Mouse (Mus musculus) adrenal gland, postnatal 4 days (tissue): Measurements from ENCODE around the gene Slc1a5. TPM values are rescaled to one million over a fixed set of nuclear protein-coding genes. Genes with fewer than 3 reads are reported as not detected.

Experiments used
- DNase-seq, 2 experiments: peaks; one replicate each; pipeline ENCODE4 v3.0.0; 2021 to 2022; ENCODE audit warnings: low spot score in 2 of 2, mixed read lengths in 2 of 2
- total RNA-seq, 2 experiments: library from RNA; stranded (reverse); gene quantifications; 2 replicates each; pipeline ENCODE4 v1.2.3; 2021

Gene Slc1a5
- total RNA-seq, 2 experiments from 2014 or later, result 60.8 to 61.0 TPM

- no peak for DNase-seq
Measured at GRCm38 (mm10) chr7:16844696-16845071, 63.5 kb downstream of the Slc1a5 start.

- DNase-seq, result no peak
Measured at GRCm38 (mm10) chr7:16845072-16845819, 64.1 kb downstream of the Slc1a5 start.

GRCm38 (mm10) chr7:16845820-16846167 is 64.7 kb downstream of the Slc1a5 start:
- no peak for DNase-seq

DNA sequence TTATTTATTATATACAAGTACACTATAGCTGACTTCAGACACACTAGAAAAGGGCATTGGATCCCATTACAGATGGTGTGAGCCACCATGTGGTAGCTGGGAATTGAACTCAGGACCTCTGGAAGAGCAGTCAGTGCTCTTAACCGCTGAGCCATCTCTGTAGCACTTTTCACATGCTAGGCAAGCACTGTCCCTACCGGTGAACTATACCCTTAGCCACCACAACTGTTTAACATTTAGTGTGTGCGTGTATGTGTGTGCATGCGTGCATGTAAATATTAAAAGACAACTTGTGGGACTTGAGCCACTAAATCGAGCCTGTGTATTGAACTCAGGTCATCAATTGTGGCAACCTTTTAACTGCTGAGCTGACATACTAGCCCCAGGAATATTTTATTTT is 65.6 kb downstream of the Slc1a5 start:
- DNase-seq, result no peak

DNA sequence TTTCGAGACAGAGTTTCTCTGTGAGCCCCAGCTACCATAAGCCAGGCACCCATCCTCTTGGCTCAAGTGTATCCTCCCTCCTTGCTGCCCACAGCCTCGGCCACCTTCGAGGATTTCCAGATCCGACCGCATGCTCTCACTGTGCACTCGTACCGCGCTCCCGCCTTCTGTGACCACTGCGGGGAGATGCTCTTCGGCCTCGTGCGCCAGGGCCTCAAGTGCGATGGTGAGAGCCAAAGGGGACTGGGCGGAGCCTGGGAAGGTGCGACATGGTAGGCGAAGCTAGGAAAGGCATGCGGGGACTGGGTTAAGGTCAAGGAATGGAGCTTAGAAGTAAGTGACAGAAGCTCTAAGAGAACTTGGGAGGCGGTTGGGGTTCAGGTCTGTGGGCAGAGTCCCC is 66.4 kb downstream of the Slc1a5 start:
- DNase-seq, result no peak

Other genes with a start within 250 kb of the Slc1a5 start
- gene Arhgap35, start 166.3 kb upstream of the Slc1a5 start, total RNA-seq, result 10 to 100 TPM; 72.2 to 76.0 TPM
- not detected for gene Ceacam15, start 105.6 kb upstream of the Slc1a5 start, total RNA-seq
- not detected for gene Ceacam9, start 59.4 kb upstream of the Slc1a5 start, total RNA-seq
- 100 to 1,000 TPM; 169 to 179 TPM for gene Ap2s1, start 42.9 kb upstream of the Slc1a5 start, total RNA-seq
- 100 to 1,000 TPM in 1 of 2 experiments, 10 to 100 TPM in 1; 96.9 to 106 TPM for gene Strn4, start 34.5 kb downstream of the Slc1a5 start, total RNA-seq
- gene Fkrp, start 35.4 kb downstream of the Slc1a5 start, total RNA-seq, result 10 to 100 TPM; 26.3 to 29.0 TPM
- 10 to 100 TPM; 22.0 to 22.2 TPM for gene Prkd2, start 61.6 kb downstream of the Slc1a5 start, total RNA-seq
- 10 to 100 TPM; 12.7 to 13.7 TPM for gene Dact3, start 94.0 kb downstream of the Slc1a5 start, total RNA-seq
- 1 to 10 TPM; 2.4 to 4.0 TPM for gene Gng8, start 110.4 kb downstream of the Slc1a5 start, total RNA-seq
- 1 to 10 TPM; 1.7 to 2.0 TPM for gene Ptgir, start 125.2 kb downstream of the Slc1a5 start, total RNA-seq
- 100 to 1,000 TPM; 330 to 344 TPM for gene Calm3, start 142.8 kb downstream of the Slc1a5 start, total RNA-seq
- gene Pnmal2, start 163.3 kb downstream of the Slc1a5 start, total RNA-seq, result 10 to 100 TPM; 40.7 to 42.6 TPM
- 1 to 10 TPM; 7.3 to 7.8 TPM for gene Pnmal1, start 178.3 kb downstream of the Slc1a5 start, total RNA-seq
- 1 to 10 TPM; 2.2 TPM for gene Gm42372, start 201.7 kb downstream of the Slc1a5 start, total RNA-seq
- gene Ccdc8, start 211.4 kb downstream of the Slc1a5 start, total RNA-seq, result 10 to 100 TPM; 40.2 to 45.4 TPM
- gene Ppp5c, start 246.6 kb downstream of the Slc1a5 start, total RNA-seq, result 100 to 1,000 TPM in 1 of 2 experiments, 10 to 100 TPM in 1; 91.5 to 102 TPM